Mouse (Mus musculus): ENCODE measurements around the gene Zfp385b. TPM values are rescaled to one million over a fixed set of nuclear protein-coding genes. Genes with fewer than 3 reads are reported as not detected.

Gene Zfp385b
- total and polyA plus RNA-seq, 2 experiments, result 10.2 to 36.5 TPM

GRCm38 (mm10) chr2:77412171-77412570 is 407.3 kb downstream of the Zfp385b start:
- TF ChIP-seq POLR2A (IDR thresholded peaks at IDR 0.05; ENCODE audit: extremely low read depth, insufficient read depth, low read length), result no peak
- TF ChIP-seq CTCF (IDR thresholded peaks at IDR 0.05; ENCODE audit: low read depth, low read length), result no peak
- H3K4me3 ChIP-seq (ENCODE audit: insufficient read depth, low read depth, low read length), result no peak overlapping the region
- H3K27ac ChIP-seq (replicated peaks; ENCODE audit: insufficient read depth, low read depth, low read length), result no peak overlapping the region
- no peaks in the 10 kb centered on the region for H3K4me1 ChIP-seq (ENCODE audit: control insufficient read depth, insufficient read depth, low read length)
- no peak overlapping the region for H3K9ac ChIP-seq (ENCODE audit: low read depth, low read length)
- H3K79me2 ChIP-seq (ENCODE audit: control insufficient read depth, insufficient read depth, low read length), result no peaks in the 10 kb centered on the region
- no peak for DNase-seq (ENCODE audit: extremely low read depth, low read depth, low spot score)
- 92% methylated on average over 9 of the region's 9 CpGs for WGBS
- peaks cover 33% of the 10 kb centered on the region for H3K36me3 ChIP-seq (ENCODE audit: control insufficient read depth, insufficient read depth, low read length)
- no peaks in the 10 kb centered on the region for H3K27me3 ChIP-seq (ENCODE audit: control insufficient read depth, insufficient read depth, low read length)

- TF ChIP-seq POLR2A (IDR thresholded peaks at IDR 0.05; ENCODE audit: extremely low read depth, insufficient read depth, low read length) (no peak), CTCF (IDR thresholded peaks at IDR 0.05; ENCODE audit: low read depth, low read length) (no peak)
- 82% methylated on average over 13 of the region's 13 CpGs for WGBS
- no peak for DNase-seq (ENCODE audit: extremely low read depth, low read depth, low spot score)
- Histone ChIP-seq H3K4me1 (ENCODE audit: control insufficient read depth, insufficient read depth, low read length) (no peaks in the 10 kb centered on the region), H3K27me3 (ENCODE audit: control insufficient read depth, insufficient read depth, low read length) (no peaks in the 10 kb centered on the region), H3K4me3 (ENCODE audit: insufficient read depth, low read depth, low read length) (no peak overlapping the region), H3K9ac (ENCODE audit: low read depth, low read length) (no peak overlapping the region), H3K27ac (replicated peaks; ENCODE audit: insufficient read depth, low read depth, low read length) (no peak overlapping the region), H3K36me3 (ENCODE audit: control insufficient read depth, insufficient read depth, low read length) (peaks cover 31% of the 10 kb centered on the region), H3K79me2 (ENCODE audit: control insufficient read depth, insufficient read depth, low read length) (no peaks in the 10 kb centered on the region)
Observed at GRCm38 (mm10) chr2:77411612-77412011, 407.8 kb downstream of the Zfp385b start.

- Histone ChIP-seq H3K79me2 (ENCODE audit: control insufficient read depth, insufficient read depth, low read length) (no peaks in the 10 kb centered on the region), H3K36me3 (ENCODE audit: control insufficient read depth, insufficient read depth, low read length) (peaks cover 22% of the 10 kb centered on the region), H3K27me3 (ENCODE audit: control insufficient read depth, insufficient read depth, low read length) (no peaks in the 10 kb centered on the region), H3K4me3 (ENCODE audit: insufficient read depth, low read depth, low read length) (no peak overlapping the region), H3K4me1 (ENCODE audit: control insufficient read depth, insufficient read depth, low read length) (no peaks in the 10 kb centered on the region), H3K27ac (replicated peaks; ENCODE audit: insufficient read depth, low read depth, low read length) (no peak overlapping the region), H3K9ac (ENCODE audit: low read depth, low read length) (no peak overlapping the region)
- DNase-seq (ENCODE audit: extremely low read depth, low read depth, low spot score), result no peak
- no peak for TF ChIP-seq CTCF (IDR thresholded peaks at IDR 0.05; ENCODE audit: low read depth, low read length)
- WGBS, result 84% methylated on average over 5 of the region's 5 CpGs
Observed at GRCm38 (mm10) chr2:77409521-77410135, 409.8 kb downstream of the Zfp385b start.

GRCm38 (mm10) chr2:77408972-77409371 is 410.5 kb downstream of the Zfp385b start:
- H3K9ac ChIP-seq (ENCODE audit: low read depth, low read length), result no peak overlapping the region
- TF ChIP-seq CTCF (IDR thresholded peaks at IDR 0.05; ENCODE audit: low read depth, low read length) (no peak), POLR2A (IDR thresholded peaks at IDR 0.05; ENCODE audit: extremely low read depth, insufficient read depth, low read length) (no peak)
- H3K27me3 ChIP-seq (ENCODE audit: control insufficient read depth, insufficient read depth, low read length), result no peaks in the 10 kb centered on the region
- 73% methylated on average over 7 of the region's 7 CpGs for WGBS
- no peak overlapping the region for H3K27ac ChIP-seq (replicated peaks; ENCODE audit: insufficient read depth, low read depth, low read length)
- no peak overlapping the region for H3K4me3 ChIP-seq (ENCODE audit: insufficient read depth, low read depth, low read length)
- peak; percentile 24 for DNase-seq (ENCODE audit: extremely low read depth, low read depth, low spot score)
- peaks cover 17% of the 10 kb centered on the region for H3K36me3 ChIP-seq (ENCODE audit: control insufficient read depth, insufficient read depth, low read length)
- H3K79me2 ChIP-seq (ENCODE audit: control insufficient read depth, insufficient read depth, low read length), result no peaks in the 10 kb centered on the region
- no peaks in the 10 kb centered on the region for H3K4me1 ChIP-seq (ENCODE audit: control insufficient read depth, insufficient read depth, low read length)

GRCm38 (mm10) chr2:77402329-77402728 is 417.1 kb downstream of the Zfp385b start:
- H3K9ac ChIP-seq (ENCODE audit: low read depth, low read length), result no peak overlapping the region
- H3K27me3 ChIP-seq (ENCODE audit: control insufficient read depth, insufficient read depth, low read length), result no peaks in the 10 kb centered on the region
- no peak for TF ChIP-seq POLR2A (IDR thresholded peaks at IDR 0.05; ENCODE audit: extremely low read depth, insufficient read depth, low read length)
- no peak for TF ChIP-seq CTCF (IDR thresholded peaks at IDR 0.05; ENCODE audit: low read depth, low read length)
- H3K36me3 ChIP-seq (ENCODE audit: control insufficient read depth, insufficient read depth, low read length), result no peaks in the 10 kb centered on the region
- no peaks in the 10 kb centered on the region for H3K4me1 ChIP-seq (ENCODE audit: control insufficient read depth, insufficient read depth, low read length)
- H3K27ac ChIP-seq (replicated peaks; ENCODE audit: insufficient read depth, low read depth, low read length), result no peak overlapping the region
- no peak for DNase-seq (ENCODE audit: extremely low read depth, low read depth, low spot score)
- H3K79me2 ChIP-seq (ENCODE audit: control insufficient read depth, insufficient read depth, low read length), result no peaks in the 10 kb centered on the region
- WGBS, result 33% methylated on average over 13 of the region's 13 CpGs
- H3K4me3 ChIP-seq (ENCODE audit: insufficient read depth, low read depth, low read length), result no peak overlapping the region

- H3K9ac ChIP-seq (ENCODE audit: low read depth, low read length), result no peak overlapping the region
- TF ChIP-seq POLR2A (IDR thresholded peaks at IDR 0.05; ENCODE audit: extremely low read depth, insufficient read depth, low read length), result no peak
- TF ChIP-seq CTCF (IDR thresholded peaks at IDR 0.05; ENCODE audit: low read depth, low read length), result no peak
- no peaks in the 10 kb centered on the region for H3K4me1 ChIP-seq (ENCODE audit: control insufficient read depth, insufficient read depth, low read length)
- H3K36me3 ChIP-seq (ENCODE audit: control insufficient read depth, insufficient read depth, low read length), result no peaks in the 10 kb centered on the region
- H3K4me3 ChIP-seq (ENCODE audit: insufficient read depth, low read depth, low read length), result no peak overlapping the region
- no peak for DNase-seq (ENCODE audit: extremely low read depth, low read depth, low spot score)
- H3K79me2 ChIP-seq (ENCODE audit: control insufficient read depth, insufficient read depth, low read length), result no peaks in the 10 kb centered on the region
- no peaks in the 10 kb centered on the region for H3K27me3 ChIP-seq (ENCODE audit: control insufficient read depth, insufficient read depth, low read length)
- 13% methylated on average over 13 of the region's 13 CpGs for WGBS
- no peak overlapping the region for H3K27ac ChIP-seq (replicated peaks; ENCODE audit: insufficient read depth, low read depth, low read length)
Observed at GRCm38 (mm10) chr2:77401438-77402235, 417.8 kb downstream of the Zfp385b start.
